Mouse (Mus musculus) CH12.LX (cell line): Measurements from ENCODE around the gene Suco. TPM values are rescaled to one million over a fixed set of nuclear protein-coding genes. Genes with fewer than 3 reads are reported as not detected.

ENCODE experiments used
- DNase-seq: peaks from one replicate; pipeline ENCODE4 v3.0.0-alpha.2; 2013; ENCODE audit errors: extremely low read depth
- H3K27ac ChIP-seq: 2 replicates; pipeline ENCODE4 v1.5.1; 2012; ENCODE audit warnings: low read depth, mild to moderate bottlenecking, control low read depth, moderate library complexity; ENCODE audit not compliant: insufficient read depth
- H3K27me3 ChIP-seq: replicated peaks from 2 replicates; pipeline ENCODE3; 2012; ENCODE audit warnings: inconsistent platforms
- H3K36me3 ChIP-seq, 2 experiments: replicated peaks in 1 of 2; 2 replicates each; pipeline versions ENCODE3 to v1.6.1; 2012; ENCODE audit warnings: inconsistent platforms in 1 of 2, low read length in 1 of 2, mild to moderate bottlenecking in 1 of 2, mixed read lengths in 1 of 2, moderate library complexity in 1 of 2; ENCODE audit not compliant: control insufficient read depth in 1 of 2, insufficient read depth in 1 of 2
- H3K4me1 ChIP-seq, 2 experiments: 2 replicates each; pipeline ENCODE4 v1.6.1; 2012; ENCODE audit warnings: inconsistent platforms in 1 of 2, moderate library complexity in 1 of 2; ENCODE audit not compliant: insufficient read depth in 2 of 2, control insufficient read depth in 1 of 2
- H3K4me2 ChIP-seq: 2 replicates; pipeline ENCODE4 v1.6.1; 2012; ENCODE audit warnings: low read depth, mild to moderate bottlenecking, control low read depth; ENCODE audit not compliant: poor library complexity, insufficient read depth, severe bottlenecking
- H3K4me3 ChIP-seq, 3 experiments: fragments of 150-350 bp in 1 of 3; sonication (generic) in 1 of 3; replicated peaks in 1 of 3; 2 replicates each; pipeline versions ENCODE3 to v1.5.1; 2011 to 2012; ENCODE audit warnings: low read depth in 2 of 3, low read length in 2 of 3, mild to moderate bottlenecking in 2 of 3, moderate library complexity in 2 of 3, control low read depth in 1 of 3, improper control_type of control experiment in 1 of 3, inconsistent platforms in 1 of 3, mixed read lengths in 1 of 3; ENCODE audit not compliant: poor library complexity in 1 of 3
- H3K79me2 ChIP-seq: replicated peaks from 2 replicates; pipeline ENCODE4 v1.6.1; 2012; ENCODE audit warnings: mild to moderate bottlenecking, moderate library complexity; ENCODE audit not compliant: control insufficient read depth, poor library complexity, insufficient read depth, severe bottlenecking; ENCODE audit errors: extremely low read depth
- H3K9ac ChIP-seq: 2 replicates; pipeline ENCODE4 v1.6.1; 2012; ENCODE audit warnings: low read depth, mild to moderate bottlenecking, control low read depth, moderate library complexity; ENCODE audit not compliant: insufficient read depth
- H3K9me3 ChIP-seq: replicated peaks from 2 replicates; pipeline ENCODE3; 2012; ENCODE audit warnings: low read length, inconsistent platforms, mixed read lengths
- CHD1 ChIP-seq: IDR thresholded peaks from 2 replicates; pipeline ENCODE4 v1.6.1; 2012; ENCODE audit warnings: low read depth, low read length, improper control_type of control experiment, inconsistent platforms
- CHD2 ChIP-seq: IDR thresholded peaks from 2 replicates; pipeline ENCODE4 v1.6.1; 2011; ENCODE audit warnings: low read length, improper control_type of control experiment
- CTCF ChIP-seq, 2 experiments: IDR thresholded peaks in 1 of 2; conservative IDR thresholded peaks in 1 of 2; 2 replicates each; pipeline ENCODE4 v1.5.1; 2011 to 2012; ENCODE audit warnings: low read depth in 2 of 2, low read length in 2 of 2, improper control_type of control experiment in 1 of 2, inconsistent platforms in 1 of 2, mild to moderate bottlenecking in 1 of 2, moderate library complexity in 1 of 2
- HCFC1 ChIP-seq: IDR thresholded peaks from 2 replicates; pipeline ENCODE4 v1.6.1; 2012; ENCODE audit warnings: low read depth, mild to moderate bottlenecking, inconsistent platforms, low read length, improper control_type of control experiment
- IRF4 ChIP-seq: IDR thresholded peaks from 2 replicates; pipeline ENCODE4 v1.6.1; 2014; ENCODE audit warnings: low read depth, mild to moderate bottlenecking, inconsistent platforms, low read length, improper control_type of control experiment
- MAFK ChIP-seq: IDR thresholded peaks from 2 replicates; pipeline ENCODE4 v1.6.1; 2011; ENCODE audit warnings: low read length, improper control_type of control experiment; ENCODE audit not compliant: insufficient replicate concordance
- MAX ChIP-seq: IDR thresholded peaks from 2 replicates; pipeline ENCODE4 v1.6.1; 2011; ENCODE audit warnings: low read length, improper control_type of control experiment
- MEF2A ChIP-seq: IDR thresholded peaks from 2 replicates; pipeline ENCODE4 v1.6.1; 2014; ENCODE audit warnings: low read depth, mild to moderate bottlenecking, inconsistent platforms, low read length, improper control_type of control experiment, borderline replicate concordance
- NELFE ChIP-seq: IDR thresholded peaks from 2 replicates; pipeline ENCODE4 v1.6.1; 2011; ENCODE audit warnings: low read depth, low read length, improper control_type of control experiment
- NRF1 ChIP-seq: IDR thresholded peaks from 2 replicates; pipeline ENCODE4 v1.6.1; 2014; ENCODE audit warnings: low read depth, mild to moderate bottlenecking, inconsistent platforms, low read length, improper control_type of control experiment, moderate library complexity
- PAX5 ChIP-seq: IDR thresholded peaks from 2 replicates; pipeline ENCODE4 v1.6.1; 2012; ENCODE audit warnings: low read length, inconsistent platforms, mixed read lengths
- RAD21 ChIP-seq: IDR thresholded peaks from 2 replicates; pipeline ENCODE4 v1.6.1; 2011; ENCODE audit warnings: low read depth, mild to moderate bottlenecking, low read length, improper control_type of control experiment, moderate library complexity
- TCF12 ChIP-seq: IDR thresholded peaks from 2 replicates; pipeline ENCODE4 v1.6.1; 2014; ENCODE audit warnings: low read depth, mild to moderate bottlenecking, inconsistent platforms, low read length, improper control_type of control experiment
- USF1 ChIP-seq: IDR thresholded peaks from 2 replicates; pipeline ENCODE4 v1.6.1; 2014; ENCODE audit warnings: low read depth, mild to moderate bottlenecking, inconsistent platforms, low read length, improper control_type of control experiment
- ZC3H11A ChIP-seq: IDR thresholded peaks from 2 replicates; pipeline ENCODE4 v1.6.1; 2012; ENCODE audit warnings: low read depth, mild to moderate bottlenecking, inconsistent platforms, low read length, improper control_type of control experiment
- ZMIZ1 ChIP-seq: IDR thresholded peaks from 2 replicates; pipeline ENCODE4 v1.6.1; 2012; ENCODE audit warnings: low read depth, mild to moderate bottlenecking, inconsistent platforms, low read length, improper control_type of control experiment
- ZNF384 ChIP-seq: IDR thresholded peaks from 2 replicates; pipeline ENCODE4 v1.6.1; 2012; ENCODE audit warnings: low read depth, low read length, improper control_type of control experiment, inconsistent platforms
- dilution Hi-C: fragments of 300-500 bp; cut with MboI; formaldehyde crosslinking; loops from 2 replicates; pipeline ENCODE4 v1.14.3; 2020; ENCODE audit warnings: low sequenced_read_pairs; ENCODE audit not compliant: extremely low pct_unique_long_range_greater_than_20kb, extremely low pct_ligation_motif_present
- in situ Hi-C: fragments of 300-500 bp; cut with MboI; formaldehyde crosslinking; loops from 3 replicates; pipeline ENCODE4 v1.14.3; 2019; ENCODE audit warnings: low sequenced_read_pairs, low pct_ligation_motif_present, low pct_unique_long_range_greater_than_20kb, mixed read lengths
- polyA plus RNA-seq: library from polyadenylated mRNA; unstranded; fragments of >175 nt; gene quantifications from 2 replicates; pipeline ENCODE4 v1.2.1, GENCODE M21; 2012; ENCODE audit warnings: low read depth; ENCODE audit not compliant: insufficient read length
- total RNA-seq, 2 experiments: library from RNA; depleted of rRNA; stranded (reverse); fragments of 300-350 nt in 1 of 2; fragments of >200 nt in 1 of 2; gene quantifications; 2 replicates each; pipeline ENCODE4 v1.2.3; 2012 to 2014

Suco gene
- total and polyA plus RNA-seq, 3 experiments = 21.8 to 41.9 (median 36.1) TPM

GRCm38 (mm10) chr1:161792687-161792969 lies 83.9 kb downstream of the Suco start:
- Histone ChIP-seq H3K4me2 (no peak overlapping the region), H3K9ac (no peak overlapping the region), H3K36me3 (no peaks in the 10 kb centered on the region), H3K27me3 (no peaks in the 10 kb centered on the region), H3K79me2 (no peaks in the 10 kb centered on the region), H3K27ac (no peak overlapping the region), H3K4me1 (peaks cover 4 to 37% of the 10 kb centered on the region in 2 experiments; a peak in 3 of 4 replicates), H3K4me3 (no peak overlapping the region), H3K9me3 (no peaks in the 10 kb centered on the region)
- DNase-seq = no peak
- dilution Hi-C loops (no loop called here), in situ Hi-C loops (no loop called here)
- no peak for TF ChIP-seq CHD1
- TF ChIP-seq IRF4 = no peak
- no peak for TF ChIP-seq CHD2

GRCm38 (mm10) chr1:161791854-161792686 lies 84.4 kb downstream of the Suco start:
- no peaks in the 10 kb centered on the region for H3K9me3 ChIP-seq
- no peak overlapping the region for H3K9ac ChIP-seq
- peaks cover 4 to 36% of the 10 kb centered on the region in 2 experiments; a peak in 3 of 4 replicates for H3K4me1 ChIP-seq
- in situ Hi-C loops = no loop called here
- DNase-seq = no peak
- H3K27ac ChIP-seq = no peak overlapping the region
- H3K4me2 ChIP-seq = no peak overlapping the region
- TF ChIP-seq HCFC1 (no peak), MEF2A (no peak), IRF4 (no peak), ZNF384 (no peak), MAX (no peak), NRF1 (no peak), CTCF (conservative IDR thresholded peaks at IDR 0.05 in 1 of 2, IDR thresholded peaks at IDR 0.05 in 1 of 2; ENCODE audit: low read depth in 2 of 2, low read length in 2 of 2) (no peak), MAFK (no peak), NELFE (no peak), RAD21 (no peak), TCF12 (no peak), CHD1 (no peak), PAX5 (no peak), ZC3H11A (no peak), ZMIZ1 (no peak), USF1 (no peak)
- no peaks in the 10 kb centered on the region for H3K79me2 ChIP-seq
- H3K36me3 ChIP-seq = no peaks in the 10 kb centered on the region
- no peak overlapping the region for H3K4me3 ChIP-seq
- dilution Hi-C loops = no loop called here
- H3K27me3 ChIP-seq = no peaks in the 10 kb centered on the region
